Mouse (Mus musculus) myocyte (in vitro differentiated cells): ENCODE results near the gene Gm49403.

Experiments
- POLR2A ChIP-seq: IDR thresholded peaks from one replicate; pipeline ENCODE4 v1.6.1; 2011; ENCODE audit warnings: low read depth, mild to moderate bottlenecking, control low read depth, moderate library complexity; ENCODE audit not compliant: insufficient read length
- POLR2AphosphoS2 ChIP-seq: IDR thresholded peaks from one replicate; pipeline ENCODE4 v1.6.1; 2011; ENCODE audit warnings: low read depth, control low read depth; ENCODE audit not compliant: insufficient read length
- REST ChIP-seq: IDR thresholded peaks from one replicate; pipeline ENCODE4 v1.6.1; 2011; ENCODE audit warnings: mild to moderate bottlenecking, control low read depth, moderate library complexity; ENCODE audit not compliant: insufficient read depth, insufficient read length

DNA sequence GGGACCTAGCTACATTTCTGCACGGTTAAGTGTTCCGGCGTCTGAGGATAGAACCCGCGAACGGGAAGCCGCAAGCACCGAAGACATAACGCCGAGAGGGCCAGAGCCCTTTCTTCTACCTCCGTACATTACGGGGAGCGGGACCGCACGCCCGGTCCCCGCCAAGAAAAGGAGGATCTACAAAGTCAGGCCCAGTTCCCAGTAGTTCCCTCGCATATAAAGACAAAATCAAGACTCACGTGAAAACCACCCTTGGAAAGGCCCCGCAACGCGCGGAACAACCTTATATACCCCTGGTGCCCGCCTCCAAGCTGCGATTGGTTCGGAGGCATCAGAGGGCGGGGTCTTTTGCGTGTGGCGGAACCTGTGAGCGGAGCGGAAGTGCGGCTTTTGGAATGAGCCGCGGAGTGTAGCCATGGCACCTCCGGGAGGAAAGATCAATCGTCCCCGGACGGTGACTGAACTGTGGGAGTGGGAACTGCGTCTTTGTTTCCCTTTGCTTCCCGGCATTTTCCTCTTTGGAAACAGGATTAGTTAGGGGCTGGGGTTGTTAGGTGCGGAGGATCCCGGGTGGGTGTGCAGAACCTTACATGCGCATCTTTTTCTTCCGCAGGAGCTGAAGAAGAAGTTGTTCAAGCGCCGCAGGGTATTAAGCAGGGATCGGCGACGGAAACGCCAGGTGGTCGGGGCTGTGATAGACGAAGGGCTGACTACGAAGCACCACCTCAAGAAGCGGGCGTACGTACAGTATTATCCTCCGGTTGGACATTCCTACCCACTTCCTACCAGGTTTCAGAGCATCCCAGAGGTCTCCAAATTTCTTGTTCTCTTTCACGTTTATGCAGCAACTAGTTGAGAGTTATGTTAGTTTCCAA lies 5.0 kb downstream of the Gm49403 start, which contains the start of the genes 1810009A15Rik and Gm49416:
- no peak for TF ChIP-seq REST
- TF ChIP-seq POLR2AphosphoS2: peak; percentile 66
- TF ChIP-seq POLR2A: peak; percentile 77
